Mouse (Mus musculus): Measurements from ENCODE around the gene Elf1.
"Not testable (repeated sequence)": the region's sequence is repeated elsewhere in the genome, so short reads cannot be mapped to it uniquely, and the experiment has no call there.

Gene Elf1

GRCm38 (mm10) chr14:79521056-79521455 is 40.1 kb downstream of the Elf1 start:
- DNase-seq (ENCODE audit: low spot score in 2 of 2) = no peak

- DNase-seq (ENCODE audit: low spot score in 2 of 2) = no peak
Observed at GRCm38 (mm10) chr14:79521471-79522117, 40.6 kb downstream of the Elf1 start.

GRCm38 (mm10) chr14:79522387-79522786 is 41.4 kb downstream of the Elf1 start:
- DNase-seq (ENCODE audit: low spot score in 2 of 2) = no peak

GRCm38 (mm10) chr14:79526106-79526505 is 45.1 kb downstream of the Elf1 start:
- not testable (repeated sequence) for DNase-seq (ENCODE audit: low spot score in 2 of 2)

GRCm38 (mm10) chr14:79527704-79528103 is 46.7 kb downstream of the Elf1 start:
- DNase-seq (ENCODE audit: low spot score in 2 of 2) = no peak

GRCm38 (mm10) chr14:79529581-79530554 is 48.9 kb downstream of the Elf1 start:
- DNase-seq (ENCODE audit: low spot score in 2 of 2) = no peak

GRCm38 (mm10) chr14:79530761-79531160 is 49.8 kb downstream of the Elf1 start:
- DNase-seq (ENCODE audit: low spot score in 2 of 2) = no peak

- no peak for DNase-seq (ENCODE audit: low spot score in 2 of 2)
Observed at GRCm38 (mm10) chr14:79532036-79532776, 51.2 kb downstream of the Elf1 start.

GRCm38 (mm10) chr14:79533350-79533749 is 52.4 kb downstream of the Elf1 start:
- no peak for DNase-seq (ENCODE audit: low spot score in 2 of 2)

- DNase-seq (ENCODE audit: low spot score in 2 of 2) = no peak
Observed at GRCm38 (mm10) chr14:79534206-79534605, 53.2 kb downstream of the Elf1 start.

GRCm38 (mm10) chr14:79534656-79535055 is 53.7 kb downstream of the Elf1 start:
- not testable (repeated sequence) for DNase-seq (ENCODE audit: low spot score in 2 of 2)

GRCm38 (mm10) chr14:79535318-79535717 is 54.3 kb downstream of the Elf1 start:
- peak in 1 of 2 experiments; percentile 6 for DNase-seq (ENCODE audit: low spot score in 2 of 2)

GRCm38 (mm10) chr14:79536011-79536410 is 55.0 kb downstream of the Elf1 start:
- no peak for DNase-seq (ENCODE audit: low spot score in 2 of 2)

- DNase-seq (ENCODE audit: low spot score in 2 of 2) = no peak
Observed at GRCm38 (mm10) chr14:79536837-79537236, 55.8 kb downstream of the Elf1 start.

- no peak for DNase-seq (ENCODE audit: low spot score in 2 of 2)
Observed at GRCm38 (mm10) chr14:79537463-79537862, 56.5 kb downstream of the Elf1 start.

GRCm38 (mm10) chr14:79537921-79538320 is 56.9 kb downstream of the Elf1 start:
- no peak for DNase-seq (ENCODE audit: low spot score in 2 of 2)

- DNase-seq (ENCODE audit: low spot score in 2 of 2) = no peak
Observed at GRCm38 (mm10) chr14:79541606-79542005, 60.6 kb downstream of the Elf1 start.

GRCm38 (mm10) chr14:79549343-79549742 is 68.3 kb downstream of the Elf1 start:
- DNase-seq (ENCODE audit: low spot score in 2 of 2) = peak in 1 of 2 experiments; percentile 4

- no peak for DNase-seq (ENCODE audit: low spot score in 2 of 2)
Observed at GRCm38 (mm10) chr14:79551929-79552328, 70.9 kb downstream of the Elf1 start.

GRCm38 (mm10) chr14:79552854-79553253 is 71.9 kb downstream of the Elf1 start:
- no peak for DNase-seq (ENCODE audit: low spot score in 2 of 2)

- DNase-seq (ENCODE audit: low spot score in 2 of 2) = no peak
Observed at GRCm38 (mm10) chr14:79557796-79558195, 76.8 kb downstream of the Elf1 start.

GRCm38 (mm10) chr14:79562745-79563144 is 81.8 kb downstream of the Elf1 start:
- peak; percentile 17 to 35 for DNase-seq (ENCODE audit: low spot score in 2 of 2)
